Mouse (Mus musculus): Measurements from ENCODE around the gene Gm39115.
A peak's percentile ranks its signal among the peaks of the same experiment; 100 is the strongest.

The Gm39115 gene

DNA sequence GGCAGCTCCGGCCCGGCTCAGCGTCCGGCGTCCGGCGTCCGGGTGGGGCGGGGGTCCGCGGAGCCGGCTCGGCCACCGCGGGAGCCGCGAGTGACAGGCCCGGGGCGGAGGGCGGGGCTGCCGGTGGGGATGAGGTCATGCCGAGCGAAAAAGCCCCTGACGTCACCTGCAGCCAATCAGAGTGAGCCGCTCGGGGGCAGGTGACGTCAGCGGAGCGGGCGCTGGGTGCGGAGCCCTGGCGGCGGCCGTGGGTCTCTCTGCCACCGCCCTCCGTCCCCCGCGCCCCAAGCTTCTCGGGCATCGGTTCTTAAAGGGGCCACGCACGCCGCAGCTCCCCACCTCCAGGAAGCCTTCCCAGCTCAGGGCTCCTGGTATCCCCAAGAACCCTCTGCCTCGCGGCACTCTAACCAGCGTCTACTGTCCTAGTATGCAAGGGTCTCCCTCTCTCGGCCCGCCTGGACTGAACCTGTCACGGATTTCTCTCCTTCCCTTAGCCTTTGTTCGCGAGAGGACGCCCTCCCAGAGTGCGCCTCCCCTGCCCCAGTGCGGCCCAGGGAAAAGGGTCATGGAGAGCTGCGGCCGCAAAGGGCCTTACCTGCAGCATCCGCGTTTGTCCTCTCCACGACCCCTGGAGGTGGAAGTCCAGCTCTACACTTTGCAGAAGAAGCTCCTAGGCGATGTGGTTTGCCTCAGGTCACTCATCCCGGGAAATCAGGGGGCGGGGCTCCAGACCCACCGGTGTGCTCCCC is 40.5 kb downstream of the Gm39115 start, which contains the start of gene Dusp8:
TSS of gene Dusp8 (minus strand) at position 661 of the 749 bp plus-strand sequence.
- peak; percentile 88 to 93 for DNase-seq

DNA sequence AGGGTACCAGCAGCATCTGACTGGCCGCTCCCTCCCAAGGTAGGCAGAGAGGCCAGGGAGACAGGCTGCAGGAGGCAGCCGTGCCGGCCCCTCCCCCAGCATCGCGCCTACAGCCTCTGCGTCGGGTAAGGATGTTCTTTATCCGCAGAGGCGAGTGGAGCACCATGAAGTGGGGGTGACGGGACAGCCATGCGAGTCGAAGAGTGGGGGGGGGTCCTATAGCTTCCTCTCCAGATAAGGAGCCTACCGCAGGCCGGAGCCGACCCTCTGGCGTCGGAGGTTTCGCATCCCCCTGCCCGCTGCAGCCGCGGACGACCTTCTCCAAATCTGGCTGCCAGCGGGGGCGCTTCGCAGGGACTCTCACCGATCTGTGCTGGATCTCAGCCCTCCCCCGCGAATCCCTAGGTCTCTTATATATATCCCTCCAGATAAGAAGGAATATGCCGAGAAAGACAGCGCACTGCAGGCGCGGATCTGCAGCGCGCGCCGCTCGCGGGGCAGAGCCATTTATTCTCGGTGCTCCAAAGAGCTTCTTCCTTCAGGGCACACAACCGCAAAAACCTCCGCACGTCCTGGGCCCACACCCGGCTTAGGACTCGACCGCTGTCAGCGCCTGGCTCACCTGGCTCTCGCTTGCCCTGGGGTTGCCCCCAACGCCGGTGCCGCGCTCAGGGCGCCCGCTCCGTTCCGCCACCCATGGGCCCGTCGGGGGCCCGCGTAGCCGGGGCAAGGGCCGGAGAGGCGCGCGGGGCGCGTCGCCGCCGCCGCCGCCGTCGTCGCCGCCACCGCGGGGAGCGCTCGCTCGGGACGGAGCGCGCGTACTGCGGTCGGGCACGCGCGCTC is 41.3 kb downstream of the Gm39115 start:
- DNase-seq, result peak; percentile 43 to 50

DNA sequence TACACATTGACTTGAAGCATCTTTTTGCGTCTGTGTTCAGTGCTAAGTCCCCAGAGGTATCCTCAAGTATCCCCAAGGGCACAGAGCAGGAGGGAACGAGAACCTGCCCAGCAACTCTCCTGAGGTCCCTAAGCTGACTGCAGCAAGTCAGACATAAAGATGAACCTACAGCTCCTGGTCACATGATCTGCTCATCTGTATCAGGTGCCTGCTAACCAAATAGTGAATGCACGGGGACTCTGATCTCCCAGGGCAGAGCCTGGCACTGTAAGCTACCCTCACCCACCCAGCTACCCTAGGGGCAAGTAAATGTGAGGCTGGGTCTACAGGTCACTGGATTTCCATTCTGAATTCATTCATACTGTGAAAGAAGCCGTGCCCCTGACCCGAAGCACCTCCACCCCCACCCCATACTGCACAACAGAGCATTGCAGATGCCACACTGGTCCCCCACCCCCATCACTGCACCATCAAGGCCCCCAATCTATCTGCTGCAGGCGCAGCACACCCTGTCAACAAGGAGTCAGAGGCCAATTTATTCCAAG is 42.1 kb downstream of the Gm39115 start:
- no peak for DNase-seq

DNA sequence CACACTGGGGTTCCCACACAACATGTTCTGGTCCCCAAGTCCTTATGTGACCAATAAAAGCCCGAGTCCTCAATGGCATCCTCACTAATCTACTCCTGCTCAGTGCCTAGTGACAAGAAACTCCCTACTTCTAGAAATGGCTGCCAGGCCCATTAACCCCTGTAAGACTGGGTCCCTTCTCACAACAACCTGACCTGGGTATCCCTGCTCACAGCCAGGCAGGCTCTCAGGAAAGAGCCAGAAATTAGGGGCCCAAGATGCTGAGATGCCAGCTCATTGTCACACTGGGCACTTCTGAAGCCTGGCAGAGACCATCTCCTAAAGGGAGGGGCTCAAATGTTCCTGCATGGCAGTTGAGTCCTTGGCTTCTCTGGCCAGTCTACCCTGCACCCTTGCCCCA is 42.8 kb downstream of the Gm39115 start:
- no peak for DNase-seq

DNA sequence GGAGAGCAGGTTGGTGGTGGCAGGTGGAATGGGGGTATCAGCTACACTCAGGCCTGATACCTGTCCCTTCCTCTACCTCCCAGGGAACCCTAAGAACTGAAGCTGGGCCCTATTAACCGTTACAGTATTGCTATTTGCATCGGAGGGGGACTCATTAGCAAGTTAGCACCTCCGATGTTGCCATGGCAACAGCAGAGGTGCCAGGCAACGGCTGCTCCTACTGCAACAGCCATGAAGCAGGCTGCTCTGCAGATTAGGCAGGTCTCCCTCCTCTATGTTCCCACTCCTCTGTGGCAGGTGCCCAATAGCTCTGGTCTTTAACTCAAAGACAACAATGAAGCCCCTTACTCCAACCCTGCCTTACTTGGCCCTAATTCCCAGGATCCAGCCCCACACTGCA is 44.0 kb downstream of the Gm39115 start:
- peak in 1 of 2 experiments; percentile 26 for DNase-seq

DNA sequence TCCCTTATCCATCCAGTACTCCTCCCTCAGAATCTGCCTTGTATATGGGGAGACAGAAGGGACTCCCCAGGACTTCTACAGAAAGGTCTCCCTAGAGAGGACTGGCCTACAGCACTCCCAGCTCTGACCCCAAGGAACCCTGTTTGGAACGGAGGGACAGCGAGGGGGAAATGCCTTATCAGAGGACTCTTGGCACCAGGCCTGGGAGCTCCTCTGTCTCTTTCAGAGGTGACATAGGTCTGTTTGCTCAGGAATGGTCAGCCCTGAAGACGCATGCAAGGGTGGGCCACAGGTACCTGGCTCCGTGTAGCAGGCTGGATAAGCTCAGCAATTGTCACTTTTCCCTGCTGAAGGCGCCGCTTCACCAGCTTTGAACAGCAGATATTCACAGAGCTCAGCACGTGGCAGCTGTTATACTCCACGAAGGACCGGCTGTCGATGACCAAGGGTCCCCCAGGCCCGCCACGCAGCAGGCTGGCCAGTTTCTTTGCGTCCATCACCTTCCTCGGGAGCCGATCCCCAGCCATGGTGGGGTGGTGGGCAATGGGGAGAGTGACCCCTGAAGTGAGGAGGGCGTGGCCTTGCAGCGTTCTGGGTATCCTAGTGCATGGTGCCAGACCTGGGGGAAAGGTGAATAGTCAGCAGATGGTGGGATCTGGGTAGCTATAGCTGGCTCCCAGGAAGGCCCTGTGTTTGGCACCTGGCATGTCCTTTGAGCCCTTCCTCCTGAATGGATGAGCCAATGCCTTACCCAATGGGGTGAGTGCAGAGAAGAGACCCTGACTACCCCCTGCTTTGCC is 46.0 kb downstream of the Gm39115 start:
- DNase-seq, result no peak

DNA sequence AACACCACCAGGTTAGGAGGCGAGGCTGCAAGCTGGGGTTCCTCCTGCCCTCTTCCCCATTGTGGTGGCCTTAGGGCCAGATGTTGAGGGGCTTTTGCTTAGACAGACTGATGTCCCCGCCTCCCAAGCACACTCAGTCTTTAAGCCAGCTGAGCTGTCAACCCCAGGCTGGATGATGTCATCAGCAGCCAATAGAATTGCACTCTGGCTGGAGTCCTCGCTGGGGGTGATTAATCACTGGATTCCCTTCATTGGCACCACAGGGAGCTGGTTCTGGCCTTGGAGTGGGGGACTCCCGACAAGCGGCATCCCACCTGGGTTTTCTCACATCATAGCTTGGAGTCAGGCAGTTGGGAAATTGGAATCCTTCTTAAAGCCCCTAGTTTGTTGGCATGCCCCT is 46.9 kb downstream of the Gm39115 start:
- peak; percentile 52 to 69 for DNase-seq

DNA sequence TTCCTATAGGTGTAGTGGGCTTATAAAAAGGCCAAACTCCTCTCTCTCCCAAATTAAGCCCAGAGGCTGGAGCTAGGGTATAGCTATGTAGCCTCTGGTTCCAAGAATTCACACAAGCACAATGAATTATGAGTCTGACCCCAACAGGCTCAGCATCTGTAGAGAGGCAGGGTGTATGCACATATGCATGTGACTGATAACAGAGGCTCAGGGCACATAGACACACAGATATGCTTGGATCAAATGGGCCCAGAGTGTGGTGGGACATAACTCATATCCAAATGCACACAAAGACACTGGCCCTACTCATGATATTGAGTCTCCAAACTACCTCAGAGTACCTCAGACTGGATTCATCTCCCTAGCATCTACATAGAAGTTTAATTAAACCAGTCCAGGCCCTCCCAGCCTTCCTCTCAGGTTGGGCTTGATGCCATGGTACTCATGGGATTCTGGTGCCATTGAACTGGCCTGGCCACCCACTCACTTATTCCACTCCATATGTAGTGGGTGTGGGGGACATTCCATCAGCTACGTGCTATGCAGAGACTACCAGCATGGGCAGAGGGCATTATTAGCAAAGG is 48.7 kb downstream of the Gm39115 start:
- DNase-seq, result no peak

DNA sequence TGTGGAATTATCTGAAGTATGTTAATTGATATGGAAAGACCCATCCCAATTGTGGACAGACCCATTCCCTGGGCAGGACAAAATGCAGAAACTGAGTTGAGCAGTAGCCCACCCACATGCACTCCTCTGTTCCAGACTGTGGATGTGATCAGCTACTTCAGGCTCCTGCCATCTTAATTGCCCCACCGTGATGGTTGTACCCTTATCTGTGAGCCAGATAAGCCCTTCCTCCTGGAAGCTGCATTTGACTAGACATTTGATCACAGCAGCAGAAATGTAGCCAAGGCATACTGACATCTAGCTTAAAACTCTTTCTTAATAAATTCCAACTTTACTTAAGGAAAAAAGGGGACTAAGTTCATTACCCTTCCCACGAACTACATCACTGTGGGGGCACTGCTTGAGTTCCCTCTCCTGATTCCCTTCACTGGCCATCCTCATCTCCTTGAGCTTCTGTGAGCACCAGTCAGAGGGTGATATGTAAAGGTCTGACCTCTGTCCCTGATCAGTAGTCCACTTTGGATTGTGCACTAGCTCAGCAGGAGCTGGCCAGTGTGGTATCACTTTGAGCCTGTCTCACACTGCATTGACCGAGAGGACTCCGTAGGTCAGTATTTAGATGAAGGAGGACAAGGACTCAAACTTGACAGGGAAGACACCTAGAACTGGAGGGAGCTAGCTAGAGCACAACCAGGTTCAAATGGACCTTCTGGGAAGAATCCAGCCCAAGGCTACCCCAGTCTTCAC is 49.5 kb downstream of the Gm39115 start:
- DNase-seq, result no peak

All from kidney, postnatal 4 days (tissue).